In the genomic region with DNA sequence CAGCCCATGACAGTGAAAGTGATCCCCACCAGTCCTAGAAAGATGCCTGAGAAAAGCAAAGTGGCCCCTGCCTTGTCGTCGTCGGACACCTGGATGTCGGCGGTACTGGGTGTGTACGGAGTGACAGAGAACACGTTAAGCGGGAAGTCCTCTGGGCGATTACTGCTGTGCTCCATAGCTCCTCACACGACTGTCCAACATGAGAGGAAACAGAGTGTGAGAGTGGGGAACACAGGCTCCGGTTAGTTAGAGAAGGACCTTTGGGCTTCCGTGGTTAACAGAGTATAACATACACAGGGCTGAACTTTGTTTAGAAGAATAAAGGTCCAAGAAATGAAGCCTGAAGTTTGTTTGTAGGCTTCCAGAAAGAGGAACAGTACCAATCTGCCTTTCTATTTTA, we compare ENCODE assay signal across 16 mouse cellular contexts. TPM values are rescaled to one million over a fixed set of nuclear protein-coding genes. Genes with fewer than 3 reads are reported as not detected.
A peak's percentile ranks its signal among the peaks of the same experiment; 100 is the strongest.
DNase-seq lines count a peak whose midpoint lies in the region; ATAC-seq and TF ChIP-seq lines count a peak whose summit lies in the region.
"Had no signal": no experiment of that assay in that cellular context is flagged by ENCODE, and none has a peak within 500 bp of the region (broad histone marks: within the 10 kb centered on the region; RNA-seq: fewer than 3 reads in every experiment).

A gene (minus strand): TSS at position 266 of the 400 bp plus-strand sequence.

- no peaks in the 10 kb centered on the region for H3K36me3 ChIP-seq in heart, embryonic 11.5 days (ENCODE audit: control insufficient read depth, insufficient read depth, low read length)
- no peaks in the 10 kb centered on the region for H3K36me3 ChIP-seq in stomach, embryonic 15.5 days
- no peaks in the 10 kb centered on the region for H3K36me3 ChIP-seq in stomach, postnatal 0 days (ENCODE audit: control insufficient read depth, insufficient read depth, low read length)
- no peaks in the 10 kb centered on the region for H3K36me3 ChIP-seq in liver, embryonic 11.5 days (ENCODE audit: control insufficient read depth, insufficient read depth, low read length)
- H3K36me3 ChIP-seq: hindbrain, embryonic 15.5 days; liver, embryonic 13.5 days; midbrain, embryonic 13.5 days had no signal

- H3K9me3 ChIP-seq in heart, embryonic 11.5 days (replicated peaks; ENCODE audit: control insufficient read depth, low read length) = no peaks in the 10 kb centered on the region
- no peaks in the 10 kb centered on the region for H3K9me3 ChIP-seq in stomach, embryonic 15.5 days
- no peaks in the 10 kb centered on the region for H3K9me3 ChIP-seq in stomach, postnatal 0 days (ENCODE audit: control insufficient read depth, low read length)
- H3K9me3 ChIP-seq in liver, embryonic 11.5 days (ENCODE audit: control insufficient read depth, low read length) = no peaks in the 10 kb centered on the region
- H3K9me3 ChIP-seq: hindbrain, embryonic 15.5 days; liver, embryonic 13.5 days; midbrain, embryonic 13.5 days had no signal

- TF ChIP-seq EP300 in stomach, postnatal 0 days (optimal IDR thresholded peaks at IDR 0.05) = no peak

- peaks cover 3% of the 10 kb centered on the region; the same call in 1 of the 2 replicates for H3K27me3 ChIP-seq in heart, embryonic 11.5 days (ENCODE audit: control insufficient read depth, insufficient read depth, low read length)
- H3K27me3 ChIP-seq in stomach, embryonic 15.5 days (replicated peaks) = 0 out of 2 replicates have a peak, but pooled peaks cover 5% of the 10 kb centered on the region
- no peaks in the 10 kb centered on the region for H3K27me3 ChIP-seq in stomach, postnatal 0 days (ENCODE audit: control insufficient read depth, insufficient read depth, low read length)
- peaks cover 3% of the 10 kb centered on the region; the same call in 1 of the 2 replicates for H3K27me3 ChIP-seq in liver, embryonic 11.5 days (replicated peaks; ENCODE audit: control insufficient read depth, insufficient read depth, low read length)
- H3K27me3 ChIP-seq: hindbrain, embryonic 15.5 days; liver, embryonic 13.5 days had no signal

- 73% methylated on average over 12 of the region's 12 CpGs for WGBS in heart, embryonic 11.5 days (ENCODE audit: insufficient replicate concordance)
- 86% methylated on average over 12 of the region's 12 CpGs for WGBS in stomach, embryonic 15.5 days
- WGBS in stomach, postnatal 0 days = 83% methylated on average over 12 of the region's 12 CpGs
- 80% methylated on average over 12 of the region's 12 CpGs for WGBS in liver, embryonic 11.5 days

- H3K4me2 ChIP-seq in heart, embryonic 11.5 days = peak within 1 kb of the TSS; percentile 59
- H3K4me2 ChIP-seq in stomach, embryonic 15.5 days = no peak within 1 kb of the TSS
- H3K4me2 ChIP-seq in stomach, postnatal 0 days (replicated peaks; ENCODE audit: low read depth) = no peak within 1 kb of the TSS
- H3K4me2 ChIP-seq in liver, embryonic 11.5 days = no peak within 1 kb of the TSS
- H3K4me2 ChIP-seq: hindbrain, embryonic 15.5 days; liver, embryonic 13.5 days; midbrain, embryonic 13.5 days had no signal

- H3K9ac ChIP-seq in heart, embryonic 11.5 days (ENCODE audit: low read depth, low read length) = no peak within 1 kb of the TSS
- H3K9ac ChIP-seq in stomach, embryonic 15.5 days = no peak within 1 kb of the TSS
- no peak within 1 kb of the TSS for H3K9ac ChIP-seq in stomach, postnatal 0 days (ENCODE audit: low read length)
- no peak within 1 kb of the TSS for H3K9ac ChIP-seq in liver, embryonic 11.5 days (ENCODE audit: low read depth, low read length)
- H3K9ac ChIP-seq: hindbrain, embryonic 15.5 days; liver, embryonic 13.5 days; midbrain, embryonic 13.5 days had no signal

- peaks cover 16% of the 10 kb centered on the region for H3K4me1 ChIP-seq in heart, embryonic 11.5 days (ENCODE audit: control insufficient read depth, insufficient read depth, low read length)
- no peaks in the 10 kb centered on the region for H3K4me1 ChIP-seq in stomach, embryonic 15.5 days
- no peaks in the 10 kb centered on the region for H3K4me1 ChIP-seq in stomach, postnatal 0 days (replicated peaks; ENCODE audit: control insufficient read depth, insufficient read depth)
- no peaks in the 10 kb centered on the region for H3K4me1 ChIP-seq in liver, embryonic 11.5 days (replicated peaks; ENCODE audit: control insufficient read depth, insufficient read depth, low read length)
- H3K4me1 ChIP-seq: hindbrain, embryonic 15.5 days; liver, embryonic 13.5 days; midbrain, embryonic 13.5 days had no signal

- H3K4me3 ChIP-seq in heart, embryonic 11.5 days (ENCODE audit: low read depth, low read length) = peak within 1 kb of the TSS; percentile 19
- H3K4me3 ChIP-seq in stomach, embryonic 15.5 days (replicated peaks) = no peak within 1 kb of the TSS
- no peak within 1 kb of the TSS for H3K4me3 ChIP-seq in stomach, postnatal 0 days (ENCODE audit: low read depth, low read length)
- H3K4me3 ChIP-seq in liver, embryonic 11.5 days (ENCODE audit: low read depth, low read length) = no peak within 1 kb of the TSS
- H3K4me3 ChIP-seq: hindbrain, embryonic 15.5 days; liver, embryonic 13.5 days; midbrain, embryonic 13.5 days had no signal

- DNase-seq in heart, adult 8-10 months (ENCODE audit: low spot score) = no peak
- no peak for DNase-seq in stomach, postnatal 0 days (ENCODE audit: low spot score)
- DNase-seq in kidney, postnatal 10 days = peak; percentile 56
- DNase-seq in layer of hippocampus, adult 8-10 months (ENCODE audit: low spot score in 2 of 2) = no peak
- DNase-seq in thymus, postnatal 10 days (ENCODE audit: low spot score in 2 of 2) = no peak
- DNase-seq in liver, embryonic 11.5 days (ENCODE audit: low spot score) = no peak
- DNase-seq: cerebellum, adult 2 months; gastrocnemius, postnatal 36 days; liver, embryonic 13.5 days; lung, postnatal 14 days; thymus, postnatal 25 days had no signal

- TF ChIP-seq CTCF in stomach, postnatal 0 days (IDR thresholded peaks at IDR 0.05; ENCODE audit: low read depth) = no peak

- no peak within 1 kb of the TSS for H3K27ac ChIP-seq in heart, embryonic 11.5 days (ENCODE audit: low read depth, low read length)
- H3K27ac ChIP-seq in stomach, embryonic 15.5 days = peak within 1 kb of the TSS; percentile 23
- no peak within 1 kb of the TSS for H3K27ac ChIP-seq in stomach, postnatal 0 days (replicated peaks)
- H3K27ac ChIP-seq in liver, embryonic 11.5 days (ENCODE audit: low read depth, low read length) = no peak within 1 kb of the TSS
- H3K27ac ChIP-seq: hindbrain, embryonic 15.5 days; liver, embryonic 13.5 days; midbrain, embryonic 13.5 days had no signal

- no peak for ATAC-seq in heart, embryonic 11.5 days (replicated peaks; ENCODE audit: insufficient number of reproducible peaks, low FRiP score, low TSS enrichment)
- ATAC-seq in stomach, embryonic 15.5 days (ENCODE audit: insufficient read depth, low FRiP score, low read depth) = no peak
- no peak for ATAC-seq in stomach, postnatal 0 days (ENCODE audit: low FRiP score, low TSS enrichment)
- no peak for ATAC-seq in liver, embryonic 11.5 days (replicated peaks; ENCODE audit: low FRiP score)
- ATAC-seq: midbrain, embryonic 13.5 days had no signal

RNA-seq across cellular contexts. Expression of the gene that starts here (rescaled TPM):
- 0.16 and 0.23 TPM in 2 replicates for polyA plus RNA-seq in heart, embryonic 11.5 days (2014; fragmentation: Nextera tagmentation; extraction: Ambion mirVana)
- not detected for total RNA-seq in heart, adult 8-10 months (2022)
- polyA plus RNA-seq in stomach, embryonic 15.5 days (2015; fragmentation: Nextera tagmentation; extraction: Ambion mirVana) = not detected in 2 replicates
- not detected in 2 replicates for polyA plus RNA-seq in stomach, postnatal 0 days (2015; fragmentation: Nextera tagmentation; extraction: Ambion mirVana)
- total RNA-seq in layer of hippocampus, adult 8-10 months (2022) = under 1 TPM in 2 of 4 experiments, not detected in 2; 0.23 to 0.33 TPM
- polyA plus RNA-seq in liver, embryonic 11.5 days (2014; fragmentation: Nextera tagmentation; extraction: Ambion mirVana) = not detected in 2 replicates
- total RNA-seq: gastrocnemius, postnatal 36 days; left cerebral cortex, postnatal 10 days had no signal
- polyA plus RNA-seq: hindbrain, embryonic 15.5 days; liver, embryonic 13.5 days; midbrain, embryonic 13.5 days had no signal
